In the genomic region with DNA sequence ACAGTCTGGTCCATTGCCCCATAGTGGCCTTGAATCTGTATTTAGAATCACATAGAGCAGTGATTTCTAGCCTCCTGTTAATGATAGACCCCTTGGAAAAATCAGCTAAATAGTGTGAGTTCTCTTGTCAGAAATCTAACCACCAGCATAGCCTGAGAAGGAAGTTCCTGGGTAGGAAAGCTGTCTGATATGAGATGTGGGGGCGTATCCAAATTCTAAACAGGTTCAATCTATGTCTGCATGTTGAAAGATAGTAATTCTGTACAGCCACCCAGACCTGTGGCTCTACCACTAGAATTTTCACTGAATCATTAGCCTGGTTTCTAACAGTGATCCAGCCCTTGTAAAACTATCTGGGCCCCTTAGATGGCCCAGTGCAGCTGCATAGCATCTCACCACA, we compare ENCODE assay signal across 9 mouse cellular contexts. TPM values are rescaled to one million over a fixed set of nuclear protein-coding genes. Genes with fewer than 3 reads are reported as not detected.
A peak's percentile ranks its signal among the peaks of the same experiment; 100 is the strongest.
DNase-seq lines count a peak whose midpoint lies in the region; ATAC-seq lines count a peak whose summit lies in the region.
"Had no signal": no experiment of that assay in that cellular context is flagged by ENCODE, and none has a peak within 500 bp of the region (broad histone marks: within the 10 kb centered on the region; RNA-seq: fewer than 3 reads in every experiment).

No protein-coding gene starts in this region.

- peaks cover 7% of the 10 kb centered on the region; the same call in 1 of the 2 replicates for H3K4me1 ChIP-seq in lung, embryonic 16.5 days (replicated peaks; ENCODE audit: control insufficient read depth, insufficient read depth, low read length)
- H3K4me1 ChIP-seq in forebrain, embryonic 12.5 days: peaks cover 6% of the 10 kb centered on the region
- H3K4me1 ChIP-seq in liver, embryonic 13.5 days (replicated peaks): peaks cover 17% of the 10 kb centered on the region
- no peaks in the 10 kb centered on the region for H3K4me1 ChIP-seq in stomach, embryonic 16.5 days (ENCODE audit: control insufficient read depth, insufficient read depth, low read length)

- H3K4me2 ChIP-seq in lung, embryonic 16.5 days (ENCODE audit: low read depth, low read length): peak overlapping the region; percentile 58
- peak overlapping the region; percentile 60 for H3K4me2 ChIP-seq in forebrain, embryonic 12.5 days
- H3K4me2 ChIP-seq in liver, embryonic 13.5 days: peak overlapping the region; percentile 72
- peak overlapping the region; percentile 58 for H3K4me2 ChIP-seq in stomach, embryonic 16.5 days (ENCODE audit: low read depth, low read length)

- H3K27ac ChIP-seq in lung, embryonic 16.5 days (ENCODE audit: low read length): no peak overlapping the region
- no peak overlapping the region for H3K27ac ChIP-seq in forebrain, embryonic 12.5 days
- no peak overlapping the region for H3K27ac ChIP-seq in liver, embryonic 13.5 days
- H3K27ac ChIP-seq in stomach, embryonic 16.5 days (ENCODE audit: low read length): no peak overlapping the region

- no peaks in the 10 kb centered on the region for H3K9me3 ChIP-seq in lung, embryonic 16.5 days (ENCODE audit: control insufficient read depth, low read length)
- no peaks in the 10 kb centered on the region for H3K9me3 ChIP-seq in forebrain, embryonic 12.5 days
- no peaks in the 10 kb centered on the region for H3K9me3 ChIP-seq in liver, embryonic 13.5 days (replicated peaks)
- H3K9me3 ChIP-seq in stomach, embryonic 16.5 days (replicated peaks; ENCODE audit: control insufficient read depth, low read length): no peaks in the 10 kb centered on the region

- no peak overlapping the region for H3K9ac ChIP-seq in lung, embryonic 16.5 days (ENCODE audit: low read length)
- no peak overlapping the region for H3K9ac ChIP-seq in forebrain, embryonic 12.5 days
- H3K9ac ChIP-seq in liver, embryonic 13.5 days: no peak overlapping the region
- H3K9ac ChIP-seq in stomach, embryonic 16.5 days (ENCODE audit: low read length): no peak overlapping the region

- no peak for DNase-seq in lung, postnatal 4 days
- DNase-seq in liver, embryonic 13.5 days: no peak
- DNase-seq in left cerebral cortex, adult 8-10 months (ENCODE audit: low spot score in 2 of 2): no peak
- DNase-seq in right cerebral cortex, postnatal 25 days: no peak

- no peaks in the 10 kb centered on the region for H3K27me3 ChIP-seq in lung, embryonic 16.5 days (ENCODE audit: control insufficient read depth, insufficient read depth, low read depth, low read length)
- no peaks in the 10 kb centered on the region for H3K27me3 ChIP-seq in forebrain, embryonic 12.5 days
- H3K27me3 ChIP-seq in liver, embryonic 13.5 days: 0 out of 2 replicates have a peak, but pooled peaks cover 2% of the 10 kb centered on the region
- peaks cover 3% of the 10 kb centered on the region; the same call in 1 of the 2 replicates for H3K27me3 ChIP-seq in stomach, embryonic 16.5 days (ENCODE audit: control insufficient read depth, insufficient read depth, low read length)

- 93% methylated on average over 1 of the region's 1 CpGs for WGBS in lung, embryonic 16.5 days
- 100% methylated on average over 1 of the region's 1 CpGs for WGBS in forebrain, embryonic 12.5 days
- WGBS in liver, embryonic 13.5 days (ENCODE audit: insufficient replicate concordance): 14% methylated on average over 1 of the region's 1 CpGs
- 65% methylated on average over 1 of the region's 1 CpGs for WGBS in stomach, embryonic 16.5 days

- no peaks in the 10 kb centered on the region for H3K36me3 ChIP-seq in lung, embryonic 16.5 days (ENCODE audit: control insufficient read depth, insufficient read depth, low read length)
- H3K36me3 ChIP-seq in forebrain, embryonic 12.5 days (replicated peaks): no peaks in the 10 kb centered on the region
- no peaks in the 10 kb centered on the region for H3K36me3 ChIP-seq in liver, embryonic 13.5 days
- no peaks in the 10 kb centered on the region for H3K36me3 ChIP-seq in stomach, embryonic 16.5 days (ENCODE audit: control insufficient read depth, insufficient read depth, low read length)

- no peak overlapping the region for H3K4me3 ChIP-seq in lung, embryonic 16.5 days (ENCODE audit: low read length)
- no peak overlapping the region for H3K4me3 ChIP-seq in forebrain, embryonic 12.5 days (replicated peaks)
- no peak overlapping the region for H3K4me3 ChIP-seq in liver, embryonic 13.5 days (replicated peaks)
- H3K4me3 ChIP-seq in stomach, embryonic 16.5 days (replicated peaks; ENCODE audit: low read length): no peak overlapping the region; the same call in 1 of the 2 replicates

- ATAC-seq in lung, embryonic 16.5 days (ENCODE audit: low read depth): no peak
- no peak for ATAC-seq in forebrain, embryonic 12.5 days (ENCODE audit: low FRiP score)
- peak; percentile 47 for ATAC-seq in liver, embryonic 13.5 days (ENCODE audit: low read depth)
- ATAC-seq in stomach, embryonic 16.5 days (ENCODE audit: insufficient read depth, low FRiP score): no peak
- ATAC-seq: Patski had no signal

RNA-seq across cellular contexts. Expression of gene Zfp275, which starts 1.4 kb away (rescaled TPM):
- polyA plus RNA-seq in lung, embryonic 16.5 days (2015; fragmentation: Nextera tagmentation; extraction: Ambion mirVana): 12.9 and 13.8 TPM in 2 replicates
- 20.7 and 22.1 TPM in 2 replicates for polyA plus RNA-seq in forebrain, embryonic 12.5 days (2016; fragmentation: Nextera tagmentation; extraction: Ambion mirVana)
- polyA plus RNA-seq in liver, embryonic 13.5 days (2015; fragmentation: Nextera tagmentation; extraction: Ambion mirVana): 1.8 and 2.9 TPM in 2 replicates
- 13.5 and 14.7 TPM in 2 replicates for polyA plus RNA-seq in stomach, embryonic 16.5 days (2015; fragmentation: Nextera tagmentation; extraction: Ambion mirVana)
- 10 to 100 TPM; 18.0 to 20.4 (median 19.0) TPM for total RNA-seq in left cerebral cortex, adult 8-10 months (2022)

RNA-seq across cellular contexts. Expression of gene Gm45015, which starts 7.2 kb away (rescaled TPM):
- not detected in 2 replicates for polyA plus RNA-seq in lung, embryonic 16.5 days (2015; fragmentation: Nextera tagmentation; extraction: Ambion mirVana)
- polyA plus RNA-seq in forebrain, embryonic 12.5 days (2016; fragmentation: Nextera tagmentation; extraction: Ambion mirVana): not detected in 2 replicates
- polyA plus RNA-seq in liver, embryonic 13.5 days (2015; fragmentation: Nextera tagmentation; extraction: Ambion mirVana): not detected in 2 replicates
- polyA plus RNA-seq in stomach, embryonic 16.5 days (2015; fragmentation: Nextera tagmentation; extraction: Ambion mirVana): not detected in 2 replicates
- total RNA-seq in left cerebral cortex, adult 8-10 months (2022): not detected
- total RNA-seq: layer of hippocampus, postnatal 25 days had no signal
- polyA plus RNA-seq: Patski had no signal

RNA-seq across cellular contexts. Expression of gene Xlr5a, which starts 51.0 kb away (rescaled TPM):
- 0.24 TPM in 1 of 2 replicates, not detected in the other for polyA plus RNA-seq in lung, embryonic 16.5 days (2015; fragmentation: Nextera tagmentation; extraction: Ambion mirVana)
- polyA plus RNA-seq in forebrain, embryonic 12.5 days (2016; fragmentation: Nextera tagmentation; extraction: Ambion mirVana): not detected in 2 replicates
- polyA plus RNA-seq in liver, embryonic 13.5 days (2015; fragmentation: Nextera tagmentation; extraction: Ambion mirVana): not detected in 2 replicates
- polyA plus RNA-seq in stomach, embryonic 16.5 days (2015; fragmentation: Nextera tagmentation; extraction: Ambion mirVana): 0.12 and 0.31 TPM in 2 replicates
- total RNA-seq in left cerebral cortex, adult 8-10 months (2022): under 1 TPM in 1 of 4 experiments, not detected in 3; 0.33 TPM
- total RNA-seq: layer of hippocampus, postnatal 25 days had no signal
- polyA plus RNA-seq: Patski had no signal

RNA-seq across cellular contexts. Expression of gene Xlr5c, which starts 51.0 kb away (rescaled TPM):
- not detected in 2 replicates for polyA plus RNA-seq in lung, embryonic 16.5 days (2015; fragmentation: Nextera tagmentation; extraction: Ambion mirVana)
- not detected in 2 replicates for polyA plus RNA-seq in forebrain, embryonic 12.5 days (2016; fragmentation: Nextera tagmentation; extraction: Ambion mirVana)
- polyA plus RNA-seq in liver, embryonic 13.5 days (2015; fragmentation: Nextera tagmentation; extraction: Ambion mirVana): not detected in 2 replicates
- polyA plus RNA-seq in stomach, embryonic 16.5 days (2015; fragmentation: Nextera tagmentation; extraction: Ambion mirVana): not detected in 2 replicates
- not detected for total RNA-seq in left cerebral cortex, adult 8-10 months (2022)
- total RNA-seq: layer of hippocampus, postnatal 25 days had no signal
- polyA plus RNA-seq: Patski had no signal

RNA-seq across cellular contexts. Expression of gene Gm18336, which starts 54.7 kb away (rescaled TPM):
- polyA plus RNA-seq in lung, embryonic 16.5 days (2015; fragmentation: Nextera tagmentation; extraction: Ambion mirVana): not detected in 2 replicates
- polyA plus RNA-seq in forebrain, embryonic 12.5 days (2016; fragmentation: Nextera tagmentation; extraction: Ambion mirVana): not detected in 2 replicates
- polyA plus RNA-seq in liver, embryonic 13.5 days (2015; fragmentation: Nextera tagmentation; extraction: Ambion mirVana): not detected in 2 replicates
- polyA plus RNA-seq in stomach, embryonic 16.5 days (2015; fragmentation: Nextera tagmentation; extraction: Ambion mirVana): not detected in 2 replicates
- under 1 TPM in 3 of 4 experiments, not detected in 1; 0.17 to 0.37 (median 0.30) TPM for total RNA-seq in left cerebral cortex, adult 8-10 months (2022)
- polyA plus RNA-seq: Patski had no signal
